Mouse (Mus musculus): ENCODE measurements around the gene Acsl3.

- TF ChIP-seq CTCF (IDR thresholded peaks at IDR 0.05; ENCODE audit: control insufficient read depth, insufficient read depth, insufficient read length) (no peak), MYOG (IDR thresholded peaks at IDR 0.05; ENCODE audit: control insufficient read depth, extremely low read depth, insufficient read length) (no peak)
These were observed 500 bp upstream of the Acsl3 start for GRCm38 (mm10) chr1:78657021-78657629.

All from C2C12 (cell line).